Mouse (Mus musculus) liver, embryonic 13.5 days (tissue): Measurements from ENCODE around the gene Gprc5c. TPM values are rescaled to one million over a fixed set of nuclear protein-coding genes. Genes with fewer than 3 reads are reported as not detected.
"Not testable (repeated sequence)": the region's sequence is repeated elsewhere in the genome, so short reads cannot be mapped to it uniquely, and the experiment has no call there.

Experiments
- ATAC-seq: fragments of 200-750 bp; cut with Nextera tagmentation; 2 replicates; pipeline ENCODE4 v1.8.0; 2017; ENCODE audit warnings: low read depth, mild to moderate bottlenecking, moderate number of reproducible peaks, moderate library complexity
- DNase-seq: peaks from one replicate; pipeline ENCODE4 v3.0.0; 2022
- H3K27ac ChIP-seq: fragments of 300-500 bp; sonication (generic); 2 replicates; pipeline ENCODE4 v1.5.1; 2015; ENCODE audit warnings: moderate library complexity, mild to moderate bottlenecking, inconsistent platforms
- H3K27me3 ChIP-seq: fragments of 300-500 bp; sonication (generic); 2 replicates; pipeline ENCODE4 v1.6.1; 2015; ENCODE audit warnings: mild to moderate bottlenecking, inconsistent platforms
- H3K36me3 ChIP-seq: fragments of 300-500 bp; sonication (generic); 2 replicates; pipeline ENCODE4 v1.6.1; 2015; ENCODE audit warnings: mild to moderate bottlenecking, inconsistent platforms
- H3K4me1 ChIP-seq: fragments of 300-500 bp; sonication (generic); replicated peaks from 2 replicates; pipeline ENCODE4 v1.6.1; 2015; ENCODE audit warnings: inconsistent platforms
- H3K4me2 ChIP-seq: fragments of 300-500 bp; sonication (generic); 2 replicates; pipeline ENCODE4 v1.6.1; 2015; ENCODE audit warnings: inconsistent platforms, mild to moderate bottlenecking, moderate library complexity
- H3K4me3 ChIP-seq: fragments of 300-500 bp; sonication (generic); replicated peaks from 2 replicates; pipeline ENCODE4 v1.5.1; 2015; ENCODE audit warnings: mild to moderate bottlenecking, inconsistent platforms
- H3K9ac ChIP-seq: fragments of 300-500 bp; sonication (generic); 2 replicates; pipeline ENCODE4 v1.6.1; 2015; ENCODE audit warnings: mild to moderate bottlenecking, inconsistent platforms
- H3K9me3 ChIP-seq: fragments of 300-500 bp; sonication (generic); replicated peaks from 2 replicates; pipeline ENCODE4 v1.6.1; 2016; ENCODE audit warnings: inconsistent platforms
- WGBS: fragments of 180-500 bp; shearing (Covaris S2); methylation state at CpG from one replicate; pipeline ENCODE4 v1.1.7; 2015; ENCODE audit not compliant: insufficient replicate concordance; 5-methylcytosine and 5-hydroxymethylcytosine counted together
- polyA plus RNA-seq: library from polyadenylated mRNA; unstranded; fragments of >200 nt; fragmentation: Nextera tagmentation; extraction: Ambion mirVana; gene quantifications from 2 replicates; pipeline ENCODE4 v1.2.1, GENCODE M21; 2015

The Gprc5c gene
- polyA plus RNA-seq, 1 experiment from 2014 or later = 11.3 TPM

GRCm38 (mm10) chr11:114884380-114885100 lies 33.6 kb downstream of the Gprc5c start:
- WGBS = 44% methylated on average over 4 of the region's 4 CpGs
- no peaks in the 10 kb centered on the region for H3K36me3 ChIP-seq
- no peak for ATAC-seq
- H3K9me3 ChIP-seq = no peaks in the 10 kb centered on the region
- H3K4me2 ChIP-seq = no peak overlapping the region
- no peak overlapping the region for H3K9ac ChIP-seq
- H3K27me3 ChIP-seq = no peaks in the 10 kb centered on the region
- H3K4me1 ChIP-seq = peaks cover 14% of the 10 kb centered on the region
- DNase-seq = no peak
- H3K27ac ChIP-seq = 0 out of 2 replicates have a peak overlapping the region, but pooled peaks have one; percentile 5
- no peak overlapping the region for H3K4me3 ChIP-seq

DNA sequence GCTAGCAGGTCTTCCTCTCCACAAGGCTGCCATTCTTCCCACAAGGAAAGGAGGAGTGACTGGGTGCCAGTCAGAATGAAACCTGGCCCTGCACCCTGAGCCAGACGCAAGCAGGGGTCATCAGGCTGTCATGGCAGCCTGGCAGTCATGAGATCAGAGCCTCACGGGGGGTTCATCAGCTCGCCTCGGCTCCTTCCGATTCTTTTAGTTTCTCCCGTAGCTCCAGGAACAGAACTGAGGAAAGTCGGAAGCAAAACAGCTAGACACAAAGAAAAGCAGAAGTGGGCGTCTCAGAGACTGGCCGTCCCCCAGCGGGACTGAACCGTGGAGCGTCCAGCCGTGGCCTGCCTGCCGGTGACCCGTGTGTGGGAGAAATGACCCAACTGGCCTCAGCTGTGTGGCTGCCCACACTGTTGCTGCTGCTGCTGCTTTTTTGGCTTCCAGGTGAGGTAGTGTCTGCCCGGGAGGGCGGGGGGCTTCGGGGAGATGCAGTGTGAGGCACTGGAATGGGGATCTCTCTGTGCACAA lies 39.1 kb downstream of the Gprc5c start, which contains the start of gene Cd300a:
Gene Cd300a, plus strand, starts transcription at position 51 of the 528 bp plus-strand sequence.
- H3K4me3 ChIP-seq = peak within 1 kb of the TSS; percentile 30
- H3K36me3 ChIP-seq = no peaks in the 10 kb centered on the region
- H3K4me2 ChIP-seq = peak within 1 kb of the TSS; percentile 23
- H3K27me3 ChIP-seq = no peaks in the 10 kb centered on the region
- no peak within 1 kb of the TSS for H3K27ac ChIP-seq
- peak within 1 kb of the TSS; percentile 22; the same call in 1 of the 2 replicates for H3K9ac ChIP-seq
- WGBS = 22% methylated on average over 18 of the region's 18 CpGs
- DNase-seq (no peak), ATAC-seq (peak; percentile 18; the same call in 1 of the 2 replicates)
- H3K4me1 ChIP-seq = peaks cover 4% of the 10 kb centered on the region; the same call in 1 of the 2 replicates
- H3K9me3 ChIP-seq = no peaks in the 10 kb centered on the region

DNA sequence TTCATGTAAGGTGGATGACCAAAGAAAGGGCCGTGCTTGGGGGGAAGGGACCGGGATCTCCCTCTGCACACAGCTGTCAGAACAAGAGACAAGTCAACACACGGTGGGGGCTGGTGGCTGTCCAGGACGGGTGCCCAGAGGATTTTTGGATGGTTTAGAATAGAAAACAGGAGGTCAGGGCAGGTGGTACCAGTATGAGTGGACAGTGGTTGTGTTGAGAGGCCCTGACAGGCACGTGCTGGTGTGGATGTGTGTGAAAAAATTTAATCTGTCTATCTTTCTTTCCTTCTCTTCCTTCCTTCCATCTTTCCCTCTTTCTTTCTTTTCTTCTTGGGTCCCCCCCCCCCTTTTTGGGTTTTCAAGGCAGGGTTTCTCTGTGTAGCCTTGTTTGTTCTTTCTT lies 39.6 kb downstream of the Gprc5c start:
- H3K9me3 ChIP-seq = no peaks in the 10 kb centered on the region
- no peak overlapping the region for H3K27ac ChIP-seq
- H3K4me1 ChIP-seq = peaks cover 5% of the 10 kb centered on the region
- no peaks in the 10 kb centered on the region for H3K27me3 ChIP-seq
- peak overlapping the region; percentile 22; the same call in 1 of the 2 replicates for H3K9ac ChIP-seq
- no peaks in the 10 kb centered on the region for H3K36me3 ChIP-seq
- 24% methylated on average over 5 of the region's 5 CpGs for WGBS
- peak overlapping the region; percentile 23 for H3K4me2 ChIP-seq
- DNase-seq (no peak), ATAC-seq (no peak)
- peak overlapping the region; percentile 30 for H3K4me3 ChIP-seq

DNA sequence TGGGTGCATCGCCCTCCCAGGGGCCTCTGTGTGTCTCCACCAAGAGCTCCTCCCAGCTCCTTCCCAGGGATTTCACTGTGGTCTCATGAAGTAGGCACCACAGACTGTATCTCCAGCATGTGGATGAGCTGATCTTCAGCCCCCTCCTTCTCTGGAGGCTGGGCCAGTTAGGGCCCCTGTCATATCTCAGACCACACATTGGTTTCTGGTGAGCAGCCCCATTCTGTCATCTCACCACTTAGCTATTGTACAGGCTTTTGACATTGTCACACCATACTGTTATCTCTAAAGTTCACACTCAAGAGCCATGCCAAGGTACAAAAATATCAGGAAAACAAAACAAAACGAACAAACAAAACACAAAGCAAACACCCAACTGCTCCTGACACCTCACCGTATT lies 45.1 kb downstream of the Gprc5c start:
- H3K4me2 ChIP-seq = no peak overlapping the region
- DNase-seq = peak; percentile 48
- peaks cover 23% of the 10 kb centered on the region for H3K4me1 ChIP-seq
- 28% methylated on average over 3 of the region's 3 CpGs for WGBS
- ATAC-seq = peak; percentile 92
- no peaks in the 10 kb centered on the region for H3K9me3 ChIP-seq
- no peak overlapping the region for H3K9ac ChIP-seq
- no peaks in the 10 kb centered on the region for H3K36me3 ChIP-seq
- peak overlapping the region; percentile 70 for H3K27ac ChIP-seq
- H3K27me3 ChIP-seq = no peaks in the 10 kb centered on the region
- H3K4me3 ChIP-seq = no peak overlapping the region

GRCm38 (mm10) chr11:114898026-114898425 lies 47.1 kb downstream of the Gprc5c start:
- WGBS = 21% methylated on average over 1 of the region's 1 CpGs
- no peak overlapping the region for H3K4me3 ChIP-seq
- H3K27ac ChIP-seq = peak overlapping the region; percentile 47
- H3K9me3 ChIP-seq = no peaks in the 10 kb centered on the region
- DNase-seq (no peak), ATAC-seq (no peak)
- peaks cover 23% of the 10 kb centered on the region for H3K4me1 ChIP-seq
- no peaks in the 10 kb centered on the region for H3K36me3 ChIP-seq
- H3K4me2 ChIP-seq = no peak overlapping the region
- H3K9ac ChIP-seq = no peak overlapping the region
- H3K27me3 ChIP-seq = no peaks in the 10 kb centered on the region

DNA sequence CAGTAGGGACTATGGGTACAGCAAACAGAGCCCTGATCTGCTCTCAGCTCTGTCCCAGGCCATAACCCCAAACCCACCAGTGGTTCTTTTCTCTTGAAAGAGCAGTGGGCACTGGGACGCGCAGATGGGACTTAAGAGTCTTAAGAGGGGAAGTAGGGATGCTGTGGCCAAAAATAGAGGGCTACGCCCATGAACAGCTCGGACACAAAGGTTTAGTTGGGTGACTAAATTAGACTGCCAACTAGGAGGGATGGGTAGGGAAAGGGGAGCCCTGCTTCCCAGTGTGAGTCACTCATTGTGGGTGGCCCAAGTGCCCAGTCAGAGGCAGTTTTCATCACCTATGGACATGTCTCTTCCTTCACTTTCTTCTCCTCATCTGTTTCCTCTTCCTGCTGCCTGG lies 52.3 kb downstream of the Gprc5c start:
- no peaks in the 10 kb centered on the region for H3K27me3 ChIP-seq
- ATAC-seq = no peak
- no peak overlapping the region for H3K27ac ChIP-seq
- no peak overlapping the region for H3K4me3 ChIP-seq
- H3K9ac ChIP-seq = no peak overlapping the region
- no peaks in the 10 kb centered on the region for H3K36me3 ChIP-seq
- 67% methylated on average over 4 of the region's 4 CpGs for WGBS
- no peak overlapping the region for H3K4me2 ChIP-seq
- H3K9me3 ChIP-seq = no peaks in the 10 kb centered on the region
- H3K4me1 ChIP-seq = 0 out of 2 replicates have a peak, but pooled peaks cover 5% of the 10 kb centered on the region
- no peak for DNase-seq

- Histone ChIP-seq H3K36me3 (no peaks in the 10 kb centered on the region), H3K9ac (no peak overlapping the region), H3K4me1 (0 out of 2 replicates have a peak, but pooled peaks cover 5% of the 10 kb centered on the region), H3K27me3 (no peaks in the 10 kb centered on the region), H3K9me3 (no peaks in the 10 kb centered on the region), H3K27ac (no peak overlapping the region), H3K4me2 (no peak overlapping the region), H3K4me3 (no peak overlapping the region)
- 15% methylated on average over 4 of the region's 4 CpGs for WGBS
- ATAC-seq = peak; percentile 60
- peak; percentile 23 for DNase-seq
Observed at GRCm38 (mm10) chr11:114907567-114907966, 56.6 kb downstream of the Gprc5c start.

- no peak overlapping the region for H3K4me2 ChIP-seq
- no peak overlapping the region for H3K4me3 ChIP-seq
- DNase-seq = no peak
- H3K9me3 ChIP-seq = no peaks in the 10 kb centered on the region
- no peak overlapping the region for H3K27ac ChIP-seq
- ATAC-seq = no peak
- H3K27me3 ChIP-seq = no peaks in the 10 kb centered on the region
- 32% methylated on average over 4 of the region's 4 CpGs for WGBS
- H3K9ac ChIP-seq = no peak overlapping the region
- H3K36me3 ChIP-seq = no peaks in the 10 kb centered on the region
- 0 out of 2 replicates have a peak, but pooled peaks cover 5% of the 10 kb centered on the region for H3K4me1 ChIP-seq
Observed at GRCm38 (mm10) chr11:114908086-114908485, 57.1 kb downstream of the Gprc5c start.

GRCm38 (mm10) chr11:114909538-114909937 lies 58.6 kb downstream of the Gprc5c start:
- H3K27ac ChIP-seq, H3K9me3 ChIP-seq, ATAC-seq, DNase-seq, H3K4me2 ChIP-seq, H3K4me3 ChIP-seq, H3K4me1 ChIP-seq, H3K27me3 ChIP-seq, H3K9ac ChIP-seq, H3K36me3 ChIP-seq: not testable (repeated sequence)
- 31% methylated on average over 3 of the region's 3 CpGs for whole genome bisulfite sequencing

- no peaks in the 10 kb centered on the region for H3K9me3 ChIP-seq
- no peaks in the 10 kb centered on the region for H3K4me1 ChIP-seq
- ATAC-seq (peak; percentile 47; the same call in 1 of the 2 replicates), DNase-seq (peak; percentile 46)
- WGBS = 1% methylated on average over 9 of the region's 9 CpGs
- no peak overlapping the region for H3K9ac ChIP-seq
- H3K27me3 ChIP-seq = no peaks in the 10 kb centered on the region
- no peaks in the 10 kb centered on the region for H3K36me3 ChIP-seq
- H3K4me2 ChIP-seq = no peak overlapping the region
- no peak overlapping the region for H3K27ac ChIP-seq
- H3K4me3 ChIP-seq = no peak overlapping the region
Observed at GRCm38 (mm10) chr11:114912847-114913246, 61.9 kb downstream of the Gprc5c start.

DNA sequence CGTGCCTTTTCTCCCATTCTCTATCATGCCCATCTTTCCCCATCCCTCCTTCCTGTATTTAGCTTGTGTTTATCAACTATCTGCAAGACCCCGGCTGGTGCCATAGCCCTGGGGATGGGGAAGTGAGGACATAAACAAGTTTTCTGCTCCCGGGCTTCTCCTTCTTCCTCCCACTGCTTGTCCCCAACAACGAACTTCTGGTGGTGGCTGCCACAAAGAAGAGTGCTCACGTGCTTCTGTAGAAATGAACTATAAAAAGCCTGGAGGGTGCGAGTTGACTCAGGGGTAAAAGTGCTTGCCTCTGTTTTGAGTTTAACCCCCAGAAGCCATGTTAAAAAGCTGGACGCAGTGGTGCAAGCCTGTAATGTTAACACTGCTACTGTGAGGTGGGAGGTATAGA lies 64.0 kb downstream of the Gprc5c start:
- no peaks in the 10 kb centered on the region for H3K36me3 ChIP-seq
- H3K27me3 ChIP-seq = no peaks in the 10 kb centered on the region
- H3K27ac ChIP-seq = no peak overlapping the region
- H3K9me3 ChIP-seq = no peaks in the 10 kb centered on the region
- 11% methylated on average over 7 of the region's 7 CpGs for WGBS
- H3K9ac ChIP-seq = no peak overlapping the region
- no peaks in the 10 kb centered on the region for H3K4me1 ChIP-seq
- H3K4me3 ChIP-seq = no peak overlapping the region
- no peak for DNase-seq
- H3K4me2 ChIP-seq = no peak overlapping the region
- no peak for ATAC-seq
